Mouse (Mus musculus) neural tube, embryonic 11.5 days (tissue): ENCODE measurements around the gene 4931429L15Rik. TPM values are rescaled to one million over a fixed set of nuclear protein-coding genes. Genes with fewer than 3 reads are reported as not detected.

Source experiments
- ATAC-seq: fragments of 200-750 bp; cut with Nextera tagmentation; 2 replicates; pipeline ENCODE4 v1.8.0; 2017; ENCODE audit warnings: moderate number of reproducible peaks, mild to moderate bottlenecking, moderate TSS enrichment, moderate library complexity; ENCODE audit not compliant: insufficient read depth, low FRiP score, low TSS enrichment
- DNase-seq: peaks from one replicate; pipeline ENCODE4 v3.0.0-alpha.2; 2015; ENCODE audit warnings: low spot score
- H3K27ac ChIP-seq: fragments of 300-500 bp; sonication (generic); 2 replicates; pipeline ENCODE4 v1.5.1; 2014; ENCODE audit warnings: low read depth, mild to moderate bottlenecking, low read length
- H3K27me3 ChIP-seq: fragments of 300-500 bp; sonication (generic); 2 replicates; pipeline ENCODE4 v1.6.1; 2014; ENCODE audit warnings: mild to moderate bottlenecking, low read length, mixed read lengths; ENCODE audit not compliant: control insufficient read depth, insufficient read depth
- H3K36me3 ChIP-seq: fragments of 300-500 bp; sonication (generic); 2 replicates; pipeline ENCODE4 v1.6.1; 2014; ENCODE audit warnings: mild to moderate bottlenecking, low read length, moderate library complexity, mixed read lengths; ENCODE audit not compliant: control insufficient read depth, insufficient read depth
- H3K4me1 ChIP-seq: fragments of 300-500 bp; sonication (generic); 2 replicates; pipeline ENCODE4 v1.6.1; 2014; ENCODE audit warnings: low read length, mixed read lengths; ENCODE audit not compliant: control insufficient read depth, insufficient read depth
- H3K4me2 ChIP-seq: fragments of 300-500 bp; sonication (generic); 2 replicates; pipeline ENCODE4 v1.6.1; 2014; ENCODE audit warnings: low read depth, mild to moderate bottlenecking, moderate library complexity
- H3K4me3 ChIP-seq: fragments of 300-500 bp; sonication (generic); 2 replicates; pipeline ENCODE4 v1.5.1; 2014; ENCODE audit warnings: low read depth, low read length
- H3K9ac ChIP-seq: fragments of 300-500 bp; sonication (generic); 2 replicates; pipeline ENCODE4 v1.6.1; 2014; ENCODE audit warnings: mild to moderate bottlenecking, low read length
- H3K9me3 ChIP-seq: fragments of 300-500 bp; sonication (generic); 2 replicates; pipeline ENCODE4 v1.6.1; 2016; ENCODE audit warnings: low read length; ENCODE audit not compliant: control insufficient read depth
- WGBS: fragments of 180-500 bp; shearing (Covaris S2); extraction: QIAGEN DNeasy Blood & Tissue Kit; methylation state at CpG from one replicate; pipeline ENCODE4 v1.1.7; 2014; 5-methylcytosine and 5-hydroxymethylcytosine counted together
- polyA plus RNA-seq: library from polyadenylated mRNA; unstranded; fragments of >200 nt; fragmentation: Nextera tagmentation; extraction: Ambion mirVana; gene quantifications from 2 replicates; pipeline ENCODE4 v1.2.1, GENCODE M21; 2014

Gene 4931429L15Rik
- polyA plus RNA-seq, 1 experiment from 2014 or later, result not detected

- no peak for DNase-seq
- no peak overlapping the region; the same call in 1 of the 2 replicates for H3K9ac ChIP-seq
- peak overlapping the region; percentile 93 for H3K27ac ChIP-seq
- no peaks in the 10 kb centered on the region for H3K9me3 ChIP-seq
- no peak overlapping the region for H3K4me2 ChIP-seq
- no peak for ATAC-seq
- H3K27me3 ChIP-seq, result no peaks in the 10 kb centered on the region
- H3K4me1 ChIP-seq, result peaks cover 9% of the 10 kb centered on the region
- H3K36me3 ChIP-seq, result no peaks in the 10 kb centered on the region
- 16% methylated on average over 24 of the region's 24 CpGs for WGBS
- H3K4me3 ChIP-seq, result no peak overlapping the region
Measured at GRCm38 (mm10) chr9:46329801-46330585, 10.2 kb upstream of the 4931429L15Rik start.

- 1% methylated on average over 19 of the region's 19 CpGs for WGBS
- H3K4me1 ChIP-seq, result peaks cover 9% of the 10 kb centered on the region
Measured at GRCm38 (mm10) chr9:46329250-46329648, 9.5 kb upstream of the 4931429L15Rik start.

GRCm38 (mm10) chr9:46328572-46329249 is 8.9 kb upstream of the 4931429L15Rik start:
- DNase-seq (peak; percentile 89), ATAC-seq (peak; percentile 64)
- 0 out of 2 replicates have a peak overlapping the region, but pooled peaks have one; percentile 7 for H3K4me3 ChIP-seq
- 1% methylated on average over 30 of the region's 30 CpGs for WGBS
- no peaks in the 10 kb centered on the region for H3K36me3 ChIP-seq
- no peaks in the 10 kb centered on the region for H3K9me3 ChIP-seq
- H3K9ac ChIP-seq, result peak overlapping the region; percentile 55
- peak overlapping the region; percentile 93 for H3K27ac ChIP-seq
- H3K4me1 ChIP-seq, result peaks cover 9% of the 10 kb centered on the region
- H3K27me3 ChIP-seq, result no peaks in the 10 kb centered on the region
- H3K4me2 ChIP-seq, result peak overlapping the region; percentile 43

More at GRCm38 (mm10) chr9:46329250-46329648, 9.5 kb upstream of the 4931429L15Rik start:
- Histone ChIP-seq H3K4me3 (0 out of 2 replicates have a peak overlapping the region, but pooled peaks have one; percentile 7), H3K9ac (peak overlapping the region; percentile 55), H3K9me3 (no peaks in the 10 kb centered on the region), H3K27ac (peak overlapping the region; percentile 93), H3K27me3 (no peaks in the 10 kb centered on the region), H3K4me2 (peak overlapping the region; percentile 43), H3K36me3 (no peaks in the 10 kb centered on the region)
- ATAC-seq, result peak; percentile 39; the same call in 1 of the 2 replicates
- DNase-seq, result peak; percentile 75

GRCm38 (mm10) chr9:46327706-46328571 is 8.2 kb upstream of the 4931429L15Rik start:
- H3K27me3 ChIP-seq, result no peaks in the 10 kb centered on the region
- DNase-seq (peak; percentile 52), ATAC-seq (peak; percentile 29; the same call in 1 of the 2 replicates)
- peaks cover 9% of the 10 kb centered on the region for H3K4me1 ChIP-seq
- no peak overlapping the region for H3K4me3 ChIP-seq
- peak overlapping the region; percentile 43; the same call in 1 of the 2 replicates for H3K4me2 ChIP-seq
- H3K9me3 ChIP-seq, result no peaks in the 10 kb centered on the region
- 54% methylated on average over 25 of the region's 25 CpGs for WGBS
- peak overlapping the region; percentile 55 for H3K9ac ChIP-seq
- no peaks in the 10 kb centered on the region for H3K36me3 ChIP-seq
- H3K27ac ChIP-seq, result peak overlapping the region; percentile 93

GRCm38 (mm10) chr9:46326694-46327405 is 7.1 kb upstream of the 4931429L15Rik start:
- Histone ChIP-seq H3K4me3 (no peak overlapping the region), H3K27me3 (no peaks in the 10 kb centered on the region), H3K4me1 (peaks cover 9% of the 10 kb centered on the region), H3K9me3 (no peaks in the 10 kb centered on the region), H3K36me3 (no peaks in the 10 kb centered on the region), H3K4me2 (no peak overlapping the region), H3K9ac (no peak overlapping the region), H3K27ac (no peak overlapping the region)
- 94% methylated on average over 11 of the region's 11 CpGs for WGBS
- ATAC-seq, result no peak
- DNase-seq, result no peak

- 94% methylated on average over 2 of the region's 2 CpGs for WGBS
- DNase-seq (no peak), ATAC-seq (no peak)
- no peaks in the 10 kb centered on the region for H3K36me3 ChIP-seq
- no peak overlapping the region for H3K9ac ChIP-seq
- H3K4me2 ChIP-seq, result no peak overlapping the region
- H3K4me1 ChIP-seq, result peaks cover 12% of the 10 kb centered on the region
- H3K4me3 ChIP-seq, result no peak overlapping the region
- 0 out of 2 replicates have a peak, but pooled peaks cover 3% of the 10 kb centered on the region for H3K9me3 ChIP-seq
- H3K27ac ChIP-seq, result no peak overlapping the region
- no peaks in the 10 kb centered on the region for H3K27me3 ChIP-seq
Measured at GRCm38 (mm10) chr9:46320461-46320860, 675 bp upstream of the 4931429L15Rik start.

- Histone ChIP-seq H3K9ac (no peak overlapping the region), H3K27ac (no peak overlapping the region), H3K9me3 (0 out of 2 replicates have a peak, but pooled peaks cover 3% of the 10 kb centered on the region), H3K27me3 (no peaks in the 10 kb centered on the region), H3K4me2 (no peak overlapping the region), H3K4me3 (no peak overlapping the region), H3K36me3 (no peaks in the 10 kb centered on the region), H3K4me1 (peaks cover 13% of the 10 kb centered on the region)
- ATAC-seq (no peak), DNase-seq (no peak)
- 93% methylated on average over 3 of the region's 3 CpGs for WGBS
Measured at GRCm38 (mm10) chr9:46317957-46318356, 1.8 kb downstream of the 4931429L15Rik start.

GRCm38 (mm10) chr9:46316909-46317308 is 2.9 kb downstream of the 4931429L15Rik start:
- no peaks in the 10 kb centered on the region for H3K27me3 ChIP-seq
- ATAC-seq (no peak), DNase-seq (no peak)
- H3K9ac ChIP-seq, result no peak overlapping the region
- H3K4me1 ChIP-seq, result peaks cover 16% of the 10 kb centered on the region
- H3K9me3 ChIP-seq, result 0 out of 2 replicates have a peak, but pooled peaks cover 3% of the 10 kb centered on the region
- no peak overlapping the region for H3K4me3 ChIP-seq
- 58% methylated on average over 8 of the region's 8 CpGs for WGBS
- no peak overlapping the region for H3K4me2 ChIP-seq
- no peak overlapping the region for H3K27ac ChIP-seq
- H3K36me3 ChIP-seq, result no peaks in the 10 kb centered on the region
